Mouse (Mus musculus) liver, embryonic 12.5 days (tissue): ENCODE measurements around the gene Tirap. TPM values are rescaled to one million over a fixed set of nuclear protein-coding genes. Genes with fewer than 3 reads are reported as not detected.
"Not testable (repeated sequence)": the region's sequence is repeated elsewhere in the genome, so short reads cannot be mapped to it uniquely, and the experiment has no call there.

ENCODE experiments used
- ATAC-seq: fragments of 200-750 bp; cut with Nextera tagmentation; 2 replicates; pipeline ENCODE4 v1.8.0; 2017; ENCODE audit warnings: moderate number of reproducible peaks, mild to moderate bottlenecking, moderate library complexity
- H3K27ac ChIP-seq: fragments of 300-500 bp; sonication (generic); 2 replicates; pipeline ENCODE4 v1.5.1; 2016; ENCODE audit warnings: mild to moderate bottlenecking
- H3K27me3 ChIP-seq: fragments of 300-500 bp; sonication (generic); replicated peaks from 2 replicates; pipeline ENCODE4 v1.6.1; 2016; ENCODE audit warnings: mild to moderate bottlenecking, moderate library complexity
- H3K36me3 ChIP-seq: fragments of 300-500 bp; sonication (generic); 2 replicates; pipeline ENCODE4 v1.6.1; 2016; ENCODE audit warnings: mild to moderate bottlenecking, moderate library complexity
- H3K4me1 ChIP-seq: fragments of 300-500 bp; sonication (generic); 2 replicates; pipeline ENCODE4 v1.6.1; 2016
- H3K4me2 ChIP-seq: fragments of 300-500 bp; sonication (generic); 2 replicates; pipeline ENCODE4 v1.6.1; 2016; ENCODE audit warnings: mild to moderate bottlenecking, moderate library complexity
- H3K4me3 ChIP-seq: fragments of 300-500 bp; sonication (generic); 2 replicates; pipeline ENCODE4 v1.5.1; 2016; ENCODE audit warnings: mild to moderate bottlenecking, moderate library complexity
- H3K9ac ChIP-seq: fragments of 300-500 bp; sonication (generic); 2 replicates; pipeline ENCODE4 v1.6.1; 2016; ENCODE audit warnings: mild to moderate bottlenecking, moderate library complexity
- H3K9me3 ChIP-seq: fragments of 300-500 bp; sonication (generic); replicated peaks from 2 replicates; pipeline ENCODE4 v1.6.1; 2016; ENCODE audit warnings: mild to moderate bottlenecking, moderate library complexity
- WGBS: fragments of 180-500 bp; shearing (Covaris S2); methylation state at CpG from one replicate; pipeline ENCODE4 v1.1.7; 2016; ENCODE audit not compliant: insufficient replicate concordance; 5-methylcytosine and 5-hydroxymethylcytosine counted together
- polyA plus RNA-seq: library from polyadenylated mRNA; unstranded; fragments of >200 nt; fragmentation: Nextera tagmentation; extraction: Ambion mirVana; gene quantifications from 2 replicates; pipeline ENCODE4 v1.2.1, GENCODE M21; 2016

Tirap gene
- polyA plus RNA-seq, 1 experiment from 2014 or later, result 6.6 TPM

- peaks cover 30% of the 10 kb centered on the region for H3K36me3 ChIP-seq
These were observed 36.9 kb downstream of the Tirap start for GRCm38 (mm10) chr9:35163011-35163690.

GRCm38 (mm10) chr9:35161721-35162120 lies 38.4 kb downstream of the Tirap start:
- no peak for ATAC-seq
- WGBS, result 82% methylated on average over 7 of the region's 7 CpGs
- H3K36me3 ChIP-seq, result peaks cover 23% of the 10 kb centered on the region
- peaks cover 6% of the 10 kb centered on the region for H3K4me1 ChIP-seq
- no peak overlapping the region for H3K4me3 ChIP-seq
- H3K9ac ChIP-seq, result no peak overlapping the region
- no peak overlapping the region for H3K4me2 ChIP-seq
- H3K27ac ChIP-seq, result no peak overlapping the region
- no peaks in the 10 kb centered on the region for H3K27me3 ChIP-seq
- H3K9me3 ChIP-seq, result no peaks in the 10 kb centered on the region

More at GRCm38 (mm10) chr9:35163011-35163690, 36.9 kb downstream of the Tirap start:
- no peaks in the 10 kb centered on the region for H3K9me3 ChIP-seq
- H3K27me3 ChIP-seq, result no peaks in the 10 kb centered on the region
- WGBS, result 86% methylated on average over 11 of the region's 11 CpGs
- H3K27ac ChIP-seq, result 0 out of 2 replicates have a peak overlapping the region, but pooled peaks have one; percentile 10
- ATAC-seq, result no peak
- H3K4me1 ChIP-seq, result peaks cover 10% of the 10 kb centered on the region
- no peak overlapping the region for H3K4me2 ChIP-seq
- H3K4me3 ChIP-seq, result no peak overlapping the region
- H3K9ac ChIP-seq, result no peak overlapping the region

- Histone ChIP-seq H3K27me3 (no peaks in the 10 kb centered on the region), H3K4me1 (peaks cover 6% of the 10 kb centered on the region), H3K27ac (peak overlapping the region; percentile 52), H3K4me3 (no peak overlapping the region), H3K36me3 (peaks cover 27% of the 10 kb centered on the region), H3K9ac (no peak overlapping the region), H3K4me2 (no peak overlapping the region), H3K9me3 (no peaks in the 10 kb centered on the region)
- 74% methylated on average over 2 of the region's 2 CpGs for WGBS
- ATAC-seq, result no peak
These were observed 39.4 kb downstream of the Tirap start for GRCm38 (mm10) chr9:35160662-35161061.

GRCm38 (mm10) chr9:35158477-35158876 lies 41.6 kb downstream of the Tirap start:
- no peak for ATAC-seq
- Histone ChIP-seq H3K27me3 (no peaks in the 10 kb centered on the region), H3K4me1 (no peaks in the 10 kb centered on the region), H3K9me3 (no peaks in the 10 kb centered on the region), H3K4me3 (no peak overlapping the region), H3K27ac (no peak overlapping the region), H3K4me2 (no peak overlapping the region), H3K9ac (no peak overlapping the region), H3K36me3 (peaks cover 20% of the 10 kb centered on the region)
- WGBS, result 69% methylated on average over 3 of the region's 3 CpGs

GRCm38 (mm10) chr9:35156862-35157261 lies 43.2 kb downstream of the Tirap start:
- no peaks in the 10 kb centered on the region for H3K27me3 ChIP-seq
- ATAC-seq, result no peak
- 73% methylated on average over 4 of the region's 4 CpGs for WGBS
- no peaks in the 10 kb centered on the region for H3K9me3 ChIP-seq
- H3K4me2 ChIP-seq, result no peak overlapping the region
- no peak overlapping the region for H3K4me3 ChIP-seq
- H3K9ac ChIP-seq, result no peak overlapping the region
- no peaks in the 10 kb centered on the region for H3K4me1 ChIP-seq
- H3K27ac ChIP-seq, result no peak overlapping the region
- peaks cover 10% of the 10 kb centered on the region for H3K36me3 ChIP-seq

GRCm38 (mm10) chr9:35156002-35156710 lies 43.9 kb downstream of the Tirap start:
- WGBS, result 85% methylated on average over 5 of the region's 5 CpGs
- no peaks in the 10 kb centered on the region for H3K9me3 ChIP-seq
- no peaks in the 10 kb centered on the region for H3K4me1 ChIP-seq
- no peak overlapping the region for H3K27ac ChIP-seq
- no peak overlapping the region for H3K4me2 ChIP-seq
- no peak for ATAC-seq
- no peak overlapping the region for H3K4me3 ChIP-seq
- peaks cover 10% of the 10 kb centered on the region for H3K36me3 ChIP-seq
- no peak overlapping the region for H3K9ac ChIP-seq
- no peaks in the 10 kb centered on the region for H3K27me3 ChIP-seq

GRCm38 (mm10) chr9:35152923-35153322 lies 47.2 kb downstream of the Tirap start:
- Histone ChIP-seq H3K9ac (no peak overlapping the region), H3K36me3 (peaks cover 10% of the 10 kb centered on the region), H3K27me3 (no peaks in the 10 kb centered on the region), H3K9me3 (no peaks in the 10 kb centered on the region), H3K4me1 (no peaks in the 10 kb centered on the region), H3K27ac (no peak overlapping the region), H3K4me2 (no peak overlapping the region), H3K4me3 (no peak overlapping the region)
- WGBS, result 63% methylated on average over 1 of the region's 1 CpGs
- no peak for ATAC-seq

GRCm38 (mm10) chr9:35148822-35149221 lies 51.3 kb downstream of the Tirap start:
- H3K27me3 ChIP-seq, H3K27ac ChIP-seq, H3K9ac ChIP-seq, H3K36me3 ChIP-seq, H3K4me2 ChIP-seq, ATAC-seq, H3K4me3 ChIP-seq, H3K4me1 ChIP-seq, H3K9me3 ChIP-seq: not testable (repeated sequence)

- not testable (repeated sequence) for H3K4me2 ChIP-seq, H3K9me3 ChIP-seq, ATAC-seq, H3K9ac ChIP-seq, H3K4me3 ChIP-seq, H3K36me3 ChIP-seq, H3K27me3 ChIP-seq, H3K27ac ChIP-seq
- WGBS, result 87% methylated on average over 14 of the region's 14 CpGs
- peaks cover 14% of the 10 kb centered on the region for H3K4me1 ChIP-seq
These were observed 52.8 kb downstream of the Tirap start for GRCm38 (mm10) chr9:35147261-35147660.

- 77% methylated on average over 1 of the region's 1 CpGs for whole genome bisulfite sequencing
- no peak overlapping the region for H3K27ac ChIP-seq
- H3K36me3 ChIP-seq, result no peaks in the 10 kb centered on the region
- no peaks in the 10 kb centered on the region for H3K9me3 ChIP-seq
- H3K4me3 ChIP-seq, result no peak overlapping the region
- ATAC-seq, result 0 out of 2 replicates have a peak, but pooled peaks have one; percentile 19
- H3K9ac ChIP-seq, result no peak overlapping the region
- no peaks in the 10 kb centered on the region for H3K27me3 ChIP-seq
- no peak overlapping the region for H3K4me2 ChIP-seq
- peaks cover 24% of the 10 kb centered on the region for H3K4me1 ChIP-seq
These were observed 54.3 kb downstream of the Tirap start for GRCm38 (mm10) chr9:35145829-35146228.

GRCm38 (mm10) chr9:35145118-35145517 lies 55.0 kb downstream of the Tirap start:
- Histone ChIP-seq H3K36me3 (no peaks in the 10 kb centered on the region), H3K4me2 (no peak overlapping the region), H3K9me3 (no peaks in the 10 kb centered on the region), H3K4me3 (no peak overlapping the region), H3K4me1 (peaks cover 24% of the 10 kb centered on the region), H3K27me3 (no peaks in the 10 kb centered on the region), H3K27ac (no peak overlapping the region), H3K9ac (no peak overlapping the region)
- WGBS, result 79% methylated on average over 9 of the region's 9 CpGs
- no peak for ATAC-seq

GRCm38 (mm10) chr9:35142221-35142620 lies 57.9 kb downstream of the Tirap start:
- H3K36me3 ChIP-seq, result no peaks in the 10 kb centered on the region
- H3K4me3 ChIP-seq, result no peak overlapping the region
- no peaks in the 10 kb centered on the region for H3K27me3 ChIP-seq
- no peak; the same call in 1 of the 2 replicates for ATAC-seq
- no peak overlapping the region for H3K27ac ChIP-seq
- WGBS, result 27% methylated on average over 2 of the region's 2 CpGs
- H3K9ac ChIP-seq, result no peak overlapping the region
- no peaks in the 10 kb centered on the region for H3K9me3 ChIP-seq
- H3K4me2 ChIP-seq, result no peak overlapping the region
- peaks cover 35% of the 10 kb centered on the region for H3K4me1 ChIP-seq
